Mouse (Mus musculus) embryonic stem cell, embryonic (primary cell): Measurements from ENCODE around the gene Gm49387.

Source experiments
- CTCF ChIA-PET, 4 experiments: fragments of 300-600 bp in 2 of 4; fragments of 350-600 bp in 2 of 4; sonication (Branson Sonifier 250); formaldehyde crosslinking; loops; one replicate each; lab custom pipeline; 2022; ENCODE audit warnings: inconsistent platforms in 2 of 4; lab: Charles Lee
- POLR2A ChIA-PET, 4 experiments: fragments of 300-600 bp in 2 of 4; fragments of 350-600 bp in 2 of 4; sonication (Branson Sonifier 250); formaldehyde crosslinking; loops; one replicate each; lab custom pipeline; 2022; ENCODE audit warnings: antibody characterized with exemption in 4 of 4, inconsistent platforms in 1 of 4; lab: Charles Lee

Gene Gm49387

DNA sequence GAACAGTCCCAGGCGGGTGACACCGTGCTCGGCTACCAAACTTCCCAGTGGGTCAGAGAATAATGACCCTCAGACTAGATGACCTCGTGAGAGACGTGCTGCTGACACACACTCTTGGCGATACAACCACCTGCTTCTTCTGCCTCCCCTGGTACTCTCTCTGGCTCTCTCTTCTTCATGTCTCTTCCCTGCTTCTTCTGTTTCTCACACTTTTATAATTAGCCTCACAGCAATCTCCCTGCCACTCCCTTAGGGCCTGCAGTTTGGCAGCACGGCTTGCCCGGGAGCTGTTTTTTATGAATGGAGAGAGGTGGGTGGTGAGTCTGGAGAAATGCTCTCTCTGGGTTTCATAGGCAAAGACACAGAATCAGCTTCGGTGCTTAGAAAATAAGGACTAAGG lies 64.8 kb downstream of the Gm49387 start:
- POLR2A ChIA-PET = interaction anchor here in 1 of 4 experiments (1.4 kb wide), 1 partner anchor 21 kb away, joined by 3 read pairs; no protein-coding TSS in a partner anchor

DNA sequence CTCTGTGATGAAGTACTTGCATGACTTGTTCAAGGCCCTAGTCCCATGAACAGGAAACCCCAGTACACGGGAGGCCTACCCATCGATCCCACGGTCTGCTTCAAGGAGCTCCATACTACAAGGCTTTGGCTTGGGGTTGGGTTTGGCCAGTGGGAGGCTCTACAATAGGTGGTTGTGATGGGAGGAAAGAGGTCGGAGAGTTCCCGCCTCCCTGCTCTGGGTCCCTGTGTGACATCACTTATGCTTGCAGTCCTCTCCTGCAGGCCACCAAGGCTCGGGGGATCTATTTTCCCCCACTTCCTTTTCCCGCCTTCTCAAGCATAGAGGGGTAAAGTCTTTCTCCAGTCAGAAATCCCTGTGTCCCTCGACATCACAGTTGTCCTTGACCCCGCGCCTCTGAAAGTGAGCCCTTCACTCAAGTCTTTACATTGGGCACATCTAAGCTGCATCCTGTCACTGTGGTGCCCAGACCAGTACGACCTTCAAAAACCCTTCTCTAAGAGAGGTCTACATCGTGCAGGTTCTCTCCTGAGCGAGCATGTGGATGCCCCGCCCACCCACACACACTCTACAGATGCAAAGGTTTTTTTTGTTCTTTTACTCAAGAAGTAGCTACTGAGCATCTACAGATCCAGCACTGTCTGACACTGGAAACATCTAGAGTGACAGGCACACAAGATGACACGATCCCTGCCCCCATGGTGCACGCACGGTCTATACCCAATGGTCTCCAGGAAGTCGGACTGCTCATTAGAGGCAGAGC lies 65.6 kb downstream of the Gm49387 start:
- ChIA-PET POLR2A (interaction anchor here in 1 of 4 experiments (1.4 kb wide), 1 partner anchor 22 kb away, joined by 3 read pairs; no protein-coding TSS in a partner anchor), CTCF (interaction anchor here in 1 of 4 experiments (0.6 to 1.0 kb wide), 2 partner anchors 37 to 102 kb away, joined by 3 to 5 read pairs; no protein-coding TSS in a partner anchor)

More for the DNA sequence above, 64.8 kb downstream of the Gm49387 start:
- CTCF ChIA-PET = interaction anchor here in 1 of 4 experiments (0.6 kb wide), 1 partner anchor 103 kb away, joined by 5 read pairs; no protein-coding TSS in a partner anchor

DNA sequence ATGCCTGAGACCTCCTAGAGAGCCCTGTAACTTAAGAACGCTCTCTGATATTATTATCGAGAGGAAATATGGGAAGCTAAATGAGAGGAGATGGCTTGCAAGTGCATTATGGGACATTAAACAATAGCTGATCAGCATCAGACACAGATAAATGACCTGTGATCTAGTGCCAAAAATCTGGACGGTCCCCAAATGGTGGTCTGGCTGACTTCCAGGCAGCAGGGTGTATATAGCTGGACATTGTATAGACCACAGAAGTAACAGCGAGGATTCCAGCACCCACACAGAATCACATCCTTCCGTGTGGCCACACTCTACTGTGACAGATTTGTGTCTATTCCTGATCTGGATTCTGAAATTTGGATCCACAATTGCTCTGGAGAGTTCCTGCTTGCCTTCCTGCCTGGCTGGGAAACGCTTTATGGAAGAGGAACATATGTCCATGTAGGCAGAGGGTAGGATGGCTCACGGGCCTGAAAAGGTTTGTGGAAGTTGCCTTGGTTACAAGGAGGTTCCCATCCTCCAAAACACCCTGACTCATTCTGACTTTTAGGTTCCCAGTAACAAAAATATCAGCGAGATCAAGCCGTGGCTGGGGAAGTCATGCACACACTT lies 68.0 kb downstream of the Gm49387 start:
- CTCF ChIA-PET = no interaction called here
- POLR2A ChIA-PET = interaction anchor here in 1 of 4 experiments (0.5 to 1.0 kb wide), 3 partner anchors 14 to 24 kb away, joined by 3 read pairs; no protein-coding TSS in a partner anchor

DNA sequence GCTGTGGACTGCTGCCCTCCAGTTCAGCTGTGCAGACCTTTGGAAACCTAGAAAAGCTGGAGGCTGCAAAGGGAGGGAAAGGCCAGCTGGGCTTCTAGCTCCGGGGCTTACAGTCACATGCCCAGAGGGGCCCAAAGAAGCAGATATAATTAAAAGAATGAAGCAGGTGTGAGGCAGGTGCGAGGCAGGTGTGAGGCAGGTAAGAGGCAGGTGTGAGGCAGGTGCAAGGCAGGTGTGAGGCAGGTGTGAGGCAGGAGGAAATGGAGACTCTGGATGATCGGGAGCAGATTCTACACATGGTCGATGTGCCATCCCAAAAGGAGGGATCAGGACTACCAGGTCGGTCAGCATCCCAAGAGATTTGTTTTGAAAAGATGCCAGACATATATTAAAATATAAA lies 69.3 kb downstream of the Gm49387 start:
- ChIA-PET CTCF (no interaction called here), POLR2A (interaction anchor here in 1 of 4 experiments (0.5 kb wide), 1 partner anchor 157 kb away, joined by 5 read pairs; no protein-coding TSS in a partner anchor)

GRCm38 (mm10) chr14:31570131-31570951 lies 70.3 kb downstream of the Gm49387 start:
- ChIA-PET CTCF (no interaction called here), POLR2A (no interaction called here)

GRCm38 (mm10) chr14:31569151-31569631 lies 71.5 kb downstream of the Gm49387 start:
- ChIA-PET CTCF (interaction anchor here in 1 of 4 experiments (0.8 kb wide), 1 partner anchor 97 kb away, joined by 5 read pairs; no protein-coding TSS in a partner anchor), POLR2A (interaction anchor here in 2 of 4 experiments (0.6 to 1.6 kb wide), 2 partner anchors 9 to 40 kb away, joined by 3 read pairs; no protein-coding TSS in a partner anchor)

DNA sequence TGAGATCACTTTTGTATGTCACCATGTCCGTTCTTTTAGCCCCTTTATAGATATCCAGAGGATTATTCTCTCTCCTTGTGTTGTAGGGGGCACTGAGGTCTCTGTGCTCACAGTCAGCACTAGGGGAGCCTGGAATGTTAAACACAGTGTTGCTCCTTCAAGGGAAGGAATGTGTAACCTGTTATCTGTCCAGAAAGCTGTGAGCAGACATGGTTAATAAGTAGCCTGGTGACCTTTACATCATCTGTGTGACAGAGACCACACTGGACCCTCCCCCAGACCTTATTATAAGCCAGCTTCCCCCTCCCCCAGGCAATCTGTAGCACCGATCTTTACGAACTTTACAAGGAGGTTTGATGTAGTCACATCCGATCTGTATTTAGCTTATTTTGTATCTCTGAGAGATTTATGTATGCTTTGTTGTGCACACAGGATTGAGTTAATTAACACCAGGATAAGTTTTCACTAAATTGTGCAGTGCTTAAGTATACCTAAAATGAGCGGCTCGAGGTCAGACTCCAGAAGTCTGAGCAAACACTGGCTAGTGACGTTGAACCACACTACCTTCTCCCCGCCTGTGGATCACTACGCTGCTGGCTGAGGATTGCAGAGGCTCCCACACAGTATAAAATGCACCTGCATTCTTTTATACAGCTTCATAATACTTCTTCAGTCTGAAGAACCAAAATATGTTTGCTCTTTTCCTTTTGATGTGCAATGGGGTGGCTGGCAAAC lies 75.0 kb downstream of the Gm49387 start:
- ChIA-PET POLR2A (interaction anchor here in 1 of 4 experiments (0.6 to 1.0 kb wide), 2 partner anchors 22 to 600 kb away, joined by 3 to 5 read pairs; no protein-coding TSS in a partner anchor), CTCF (interaction anchor here in 1 of 4 experiments (0.6 to 1.5 kb wide), 2 partner anchors 10 to 29 kb away, joined by 4 to 5 read pairs; no protein-coding TSS in a partner anchor)

DNA sequence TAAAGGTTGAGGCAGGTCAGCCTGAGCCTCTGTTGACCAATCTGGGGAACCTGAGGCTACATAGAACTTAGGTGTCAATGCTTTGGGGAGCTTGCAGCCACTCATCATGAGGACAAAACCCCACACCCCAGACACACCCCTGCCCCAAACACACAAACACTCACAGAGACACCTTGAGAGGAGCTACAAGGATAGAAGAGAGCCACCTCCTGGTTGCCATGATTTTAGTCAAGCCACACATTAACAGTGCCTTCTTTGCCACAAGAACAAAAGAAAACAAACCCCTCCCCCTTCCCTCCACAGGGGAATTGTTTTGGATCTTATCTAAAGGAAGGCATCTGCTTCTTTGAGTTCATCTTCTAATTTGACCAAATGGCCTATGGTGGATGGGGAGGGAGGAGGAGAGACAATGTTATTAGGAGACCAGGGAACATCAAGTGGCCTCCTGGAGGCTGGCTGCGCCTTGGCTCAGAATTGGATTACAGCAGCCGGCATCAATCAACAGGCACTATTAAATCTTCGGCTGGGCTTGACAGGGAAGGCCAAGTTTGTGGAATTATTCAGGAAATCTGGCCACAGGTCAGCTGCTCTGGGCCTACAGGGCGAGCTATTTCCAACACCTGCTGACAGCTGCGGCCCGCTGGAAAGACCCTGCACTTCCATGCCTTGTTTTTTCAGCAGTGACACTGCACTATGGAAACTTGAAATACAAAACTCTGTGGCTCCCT lies 76.1 kb downstream of the Gm49387 start:
- ChIA-PET CTCF (interaction anchor here in 3 of 4 experiments (0.6 to 1.5 kb wide), 4 partner anchors 9 to 92 kb away, joined by 3 to 5 read pairs (median 4); no protein-coding TSS in a partner anchor), POLR2A (interaction anchor here in 1 of 4 experiments (0.5 to 1.0 kb wide), 3 partner anchors 21 to 429 kb away, joined by 3 to 5 read pairs (median 3); no protein-coding TSS in a partner anchor)

GRCm38 (mm10) chr14:31560886-31561285 lies 79.8 kb downstream of the Gm49387 start:
- POLR2A ChIA-PET = no interaction called here
- CTCF ChIA-PET = interaction anchor here in 1 of 4 experiments (1.5 kb wide), 1 partner anchor 236 kb away, joined by 3 read pairs; no protein-coding TSS in a partner anchor

- ChIA-PET POLR2A (interaction anchor here in 1 of 4 experiments (0.9 kb wide), 1 partner anchor 13 kb away, joined by 3 read pairs; no protein-coding TSS in a partner anchor), CTCF (interaction anchor here in 1 of 4 experiments (0.5 to 0.6 kb wide), 2 partner anchors 101 to 180 kb away, joined by 5 to 6 read pairs; no protein-coding TSS in a partner anchor)
These were observed 81.5 kb downstream of the Gm49387 start for GRCm38 (mm10) chr14:31559216-31559615.

DNA sequence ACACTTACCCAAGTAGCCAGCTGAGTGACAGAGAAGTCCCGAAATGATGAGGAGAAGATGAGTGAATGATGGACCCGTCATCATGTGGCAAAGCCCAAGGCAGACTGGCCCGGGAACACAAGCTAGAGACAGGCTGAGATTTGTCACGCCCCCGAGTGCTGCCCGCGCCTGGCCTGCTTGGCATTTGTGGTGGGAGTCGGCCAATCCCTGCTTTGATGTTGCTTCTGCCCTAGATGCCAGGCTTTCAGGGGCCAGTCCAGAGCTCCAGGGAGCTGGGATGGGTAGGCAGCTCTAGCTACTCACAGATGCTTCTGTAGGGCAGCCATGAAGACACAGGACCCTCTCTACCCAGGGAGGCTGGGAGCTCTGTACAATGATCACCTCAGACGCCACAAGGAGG lies 82.9 kb downstream of the Gm49387 start:
- ChIA-PET CTCF (interaction anchor here in 2 of 4 experiments (0.6 to 0.7 kb wide), 3 partner anchors 53 to 1928 kb away, joined by 3 to 5 read pairs (median 3); no protein-coding TSS in a partner anchor), POLR2A (interaction anchor here in 2 of 4 experiments (0.6 to 0.7 kb wide), 3 partner anchors 12 to 85 kb away, joined by 3 to 5 read pairs (median 3); no protein-coding TSS in a partner anchor)

- ChIA-PET POLR2A (no interaction called here), CTCF (interaction anchor here in 1 of 4 experiments (0.6 to 0.7 kb wide), 2 partner anchors 52 to 208 kb away, joined by 3 to 5 read pairs; no protein-coding TSS in a partner anchor)
These were observed 83.4 kb downstream of the Gm49387 start for GRCm38 (mm10) chr14:31557273-31557672.

- ChIA-PET POLR2A (no interaction called here), CTCF (no interaction called here)
These were observed 84.0 kb downstream of the Gm49387 start for GRCm38 (mm10) chr14:31556526-31557260.

GRCm38 (mm10) chr14:31555963-31556434 lies 84.7 kb downstream of the Gm49387 start:
- ChIA-PET CTCF (interaction anchor here in 2 of 4 experiments (1.3 to 1.5 kb wide), 3 partner anchors 9 to 56 kb away, joined by 3 to 5 read pairs (median 4); no protein-coding TSS in a partner anchor), POLR2A (interaction anchor here in 1 of 4 experiments (1.5 kb wide), 1 partner anchor 64 kb away, joined by 3 read pairs; no protein-coding TSS in a partner anchor)

GRCm38 (mm10) chr14:31555021-31555420 lies 85.7 kb downstream of the Gm49387 start:
- CTCF ChIA-PET = interaction anchor here in 3 of 4 experiments (0.6 to 1.5 kb wide), 13 partner anchors 10 to 231 kb away, joined by 3 to 8 read pairs (median 3); no protein-coding TSS in a partner anchor
- POLR2A ChIA-PET = interaction anchor here in 1 of 4 experiments (0.5 to 1.5 kb wide), 3 partner anchors 11 to 63 kb away, joined by 3 read pairs; no protein-coding TSS in a partner anchor
